Mouse (Mus musculus) forebrain, embryonic 15.5 days (tissue): ENCODE measurements at regions not wholly inside any gene's neighbourhood (a gene's known extent, or its start where the extent isn't known, plus 50 kb on each side); places are given as distances from the start of the nearest gene placed in this dataset.

ENCODE experiments used
- ATAC-seq: fragments of 200-750 bp; cut with Nextera tagmentation; replicated peaks from 2 replicates; pipeline ENCODE4 v1.8.0; 2017; ENCODE audit warnings: mild to moderate bottlenecking, moderate TSS enrichment, moderate library complexity
- H3K27ac ChIP-seq: fragments of 300-500 bp; sonication (generic); replicated peaks from 2 replicates; pipeline ENCODE4 v1.5.1; 2015; ENCODE audit warnings: mild to moderate bottlenecking, inconsistent platforms
- H3K27me3 ChIP-seq: fragments of 300-500 bp; sonication (generic); 2 replicates; pipeline ENCODE4 v1.6.1; 2015; ENCODE audit warnings: inconsistent platforms
- H3K36me3 ChIP-seq: fragments of 300-500 bp; sonication (generic); 2 replicates; pipeline ENCODE4 v1.6.1; 2015; ENCODE audit warnings: mild to moderate bottlenecking, inconsistent platforms
- H3K4me1 ChIP-seq: fragments of 300-500 bp; sonication (generic); 2 replicates; pipeline ENCODE4 v1.6.1; 2015; ENCODE audit warnings: inconsistent platforms
- H3K4me2 ChIP-seq: fragments of 300-500 bp; sonication (generic); replicated peaks from 2 replicates; pipeline ENCODE4 v1.6.1; 2015; ENCODE audit warnings: mild to moderate bottlenecking, inconsistent platforms
- H3K4me3 ChIP-seq: fragments of 300-500 bp; sonication (generic); 2 replicates; pipeline ENCODE4 v1.5.1; 2015; ENCODE audit warnings: mild to moderate bottlenecking, inconsistent platforms
- H3K9ac ChIP-seq: fragments of 300-500 bp; sonication (generic); replicated peaks from 2 replicates; pipeline ENCODE4 v1.6.1; 2015; ENCODE audit warnings: mild to moderate bottlenecking, inconsistent platforms
- H3K9me3 ChIP-seq: fragments of 300-500 bp; sonication (generic); 2 replicates; pipeline ENCODE4 v1.6.1; 2016; ENCODE audit warnings: inconsistent platforms
- WGBS: fragments of 180-500 bp; shearing (Covaris S2); methylation state at CpG from one replicate; pipeline ENCODE4 v1.1.7; 2015; ENCODE audit warnings: mixed read lengths; 5-methylcytosine and 5-hydroxymethylcytosine counted together

- 64% methylated on average over 6 of the region's 6 CpGs for WGBS
- H3K9ac ChIP-seq: no peak overlapping the region
Measured at GRCm38 (mm10) chr1:186425421-186425820, 280.4 kb downstream of the Tgfb2 start.

DNA sequence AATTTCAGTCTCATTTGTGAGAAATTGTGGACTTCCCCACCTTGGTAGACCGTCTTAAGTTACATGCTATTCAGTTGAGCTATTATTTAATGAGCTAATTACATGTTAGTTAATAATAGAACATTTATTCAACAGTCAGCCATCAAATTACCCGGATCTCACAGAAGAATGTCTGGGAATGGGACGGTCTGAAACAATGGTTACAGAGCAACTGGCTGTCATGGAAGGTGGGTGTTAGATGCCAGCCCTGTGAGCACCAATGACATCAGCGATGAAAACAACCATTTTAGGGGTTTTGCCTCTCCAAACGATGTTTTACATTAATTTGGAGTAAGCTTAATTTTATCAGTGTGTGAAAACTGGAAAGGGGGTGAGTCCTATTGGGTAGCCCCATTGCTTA lies 281.7 kb downstream of the Tgfb2 start:
- 0 out of 2 replicates have a peak, but pooled peaks cover 3% of the 10 kb centered on the region for H3K4me1 ChIP-seq
- no peak overlapping the region for H3K4me3 ChIP-seq
- WGBS: 40% methylated on average over 5 of the region's 5 CpGs
- no peaks in the 10 kb centered on the region for H3K36me3 ChIP-seq
- H3K9me3 ChIP-seq: no peaks in the 10 kb centered on the region
- no peak overlapping the region for H3K4me2 ChIP-seq
- no peak overlapping the region for H3K27ac ChIP-seq
- H3K27me3 ChIP-seq: no peaks in the 10 kb centered on the region
- no peak overlapping the region for H3K9ac ChIP-seq
- ATAC-seq: no peak; the same call in 1 of the 2 replicates

More at GRCm38 (mm10) chr1:186425421-186425820, 280.4 kb downstream of the Tgfb2 start:
- Histone ChIP-seq H3K36me3 (no peaks in the 10 kb centered on the region), H3K27ac (no peak overlapping the region), H3K4me1 (0 out of 2 replicates have a peak, but pooled peaks cover 3% of the 10 kb centered on the region), H3K4me3 (no peak overlapping the region), H3K27me3 (no peaks in the 10 kb centered on the region), H3K4me2 (no peak overlapping the region), H3K9me3 (no peaks in the 10 kb centered on the region)
- ATAC-seq: no peak

GRCm38 (mm10) chr1:186417101-186417500 lies 288.7 kb downstream of the Tgfb2 start:
- Histone ChIP-seq H3K4me2 (no peak overlapping the region), H3K9me3 (no peaks in the 10 kb centered on the region), H3K4me1 (no peaks in the 10 kb centered on the region), H3K27ac (no peak overlapping the region), H3K4me3 (no peak overlapping the region), H3K9ac (no peak overlapping the region), H3K27me3 (no peaks in the 10 kb centered on the region), H3K36me3 (no peaks in the 10 kb centered on the region)
- no peak for ATAC-seq
- WGBS: 58% methylated on average over 1 of the region's 1 CpGs

DNA sequence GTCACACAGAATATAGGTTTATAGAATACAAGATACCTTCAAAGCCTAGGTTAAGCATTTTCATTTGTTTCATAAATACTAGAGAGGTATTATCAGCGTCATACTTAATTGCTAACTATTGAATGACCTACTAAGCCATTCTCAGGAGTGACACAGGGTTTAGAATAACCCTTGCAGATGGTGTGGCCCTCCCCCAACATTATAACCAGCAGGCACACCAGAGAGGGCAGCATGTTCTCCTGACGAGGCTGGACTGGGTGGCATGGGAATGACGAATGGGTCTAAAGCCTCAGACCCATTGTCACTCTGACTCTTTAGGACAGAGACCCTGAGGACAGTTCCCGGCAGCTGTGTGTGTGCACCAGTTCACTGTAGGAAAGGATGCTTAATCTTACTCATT lies 290.5 kb downstream of the Tgfb2 start:
- Histone ChIP-seq H3K4me1 (no peaks in the 10 kb centered on the region), H3K4me3 (no peak overlapping the region), H3K36me3 (no peaks in the 10 kb centered on the region), H3K27me3 (no peaks in the 10 kb centered on the region), H3K9me3 (no peaks in the 10 kb centered on the region), H3K4me2 (no peak overlapping the region), H3K9ac (no peak overlapping the region), H3K27ac (no peak overlapping the region)
- 79% methylated on average over 4 of the region's 4 CpGs for WGBS
- ATAC-seq: no peak

DNA sequence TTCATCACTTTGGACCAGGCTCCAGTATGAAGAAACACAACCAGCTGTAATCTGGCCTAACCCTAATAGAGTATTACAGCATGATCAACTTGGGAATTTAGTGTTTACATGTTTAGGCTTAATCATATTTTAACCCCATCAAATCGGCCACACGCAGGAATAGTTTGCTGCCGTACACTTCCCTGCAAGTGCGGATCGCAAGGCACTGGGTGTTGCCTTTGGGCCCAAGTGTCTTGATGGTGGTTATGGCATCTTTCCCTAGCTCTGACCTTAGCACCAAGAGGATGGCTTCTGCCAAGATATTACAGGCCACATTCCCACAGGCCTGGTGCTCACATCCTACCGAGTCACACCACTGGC lies 291.9 kb downstream of the Tgfb2 start:
- Histone ChIP-seq H3K4me2 (no peak overlapping the region), H3K27ac (no peak overlapping the region), H3K27me3 (no peaks in the 10 kb centered on the region), H3K4me1 (peaks cover 14% of the 10 kb centered on the region), H3K9ac (no peak overlapping the region), H3K36me3 (no peaks in the 10 kb centered on the region), H3K4me3 (no peak overlapping the region), H3K9me3 (no peaks in the 10 kb centered on the region)
- ATAC-seq: no peak
- 95% methylated on average over 6 of the region's 6 CpGs for WGBS

- no peak overlapping the region for H3K27ac ChIP-seq
- H3K4me1 ChIP-seq: peaks cover 16% of the 10 kb centered on the region
- no peak overlapping the region for H3K9ac ChIP-seq
- WGBS: 84% methylated on average over 21 of the region's 21 CpGs
- no peaks in the 10 kb centered on the region for H3K36me3 ChIP-seq
- ATAC-seq: no peak
- H3K4me2 ChIP-seq: no peak overlapping the region
- H3K27me3 ChIP-seq: no peaks in the 10 kb centered on the region
- no peak overlapping the region for H3K4me3 ChIP-seq
- no peaks in the 10 kb centered on the region for H3K9me3 ChIP-seq
Measured at GRCm38 (mm10) chr1:186413064-186413885, 292.5 kb downstream of the Tgfb2 start.

DNA sequence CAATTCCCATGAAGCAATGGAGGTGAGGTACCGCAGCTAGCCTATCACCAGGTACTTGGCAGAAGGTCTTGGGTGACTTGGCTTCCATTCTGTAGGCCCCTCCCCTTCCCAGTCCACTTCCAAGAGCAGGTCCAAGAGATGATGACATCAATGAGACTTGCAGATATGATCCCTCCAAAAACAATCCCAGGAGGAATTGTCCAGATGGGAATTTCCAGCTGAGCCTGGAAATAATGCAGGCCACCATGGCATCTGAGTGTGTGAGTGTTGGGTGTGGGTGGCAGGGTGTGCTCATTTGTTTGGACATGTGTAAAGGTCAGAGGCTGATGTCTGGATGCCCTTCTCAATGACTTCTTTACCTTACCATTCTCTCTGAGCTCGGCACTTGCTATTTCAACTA lies 293.5 kb downstream of the Tgfb2 start:
- 96% methylated on average over 2 of the region's 2 CpGs for WGBS
- Histone ChIP-seq H3K4me1 (peaks cover 16% of the 10 kb centered on the region), H3K4me3 (no peak overlapping the region), H3K27ac (no peak overlapping the region), H3K27me3 (no peaks in the 10 kb centered on the region), H3K9ac (no peak overlapping the region), H3K9me3 (no peaks in the 10 kb centered on the region), H3K4me2 (no peak overlapping the region), H3K36me3 (no peaks in the 10 kb centered on the region)
- no peak for ATAC-seq

- peak overlapping the region; percentile 29 for H3K9ac ChIP-seq
- H3K4me3 ChIP-seq: peak overlapping the region; percentile 18
- peak overlapping the region; percentile 40 for H3K4me2 ChIP-seq
- no peaks in the 10 kb centered on the region for H3K36me3 ChIP-seq
- no peaks in the 10 kb centered on the region for H3K9me3 ChIP-seq
- no peak for ATAC-seq
- no peak overlapping the region for H3K27ac ChIP-seq
- H3K27me3 ChIP-seq: no peaks in the 10 kb centered on the region
- WGBS: 9% methylated on average over 10 of the region's 10 CpGs
- H3K4me1 ChIP-seq: peaks cover 16% of the 10 kb centered on the region
Measured at GRCm38 (mm10) chr1:186408986-186409441, 291.9 kb upstream of the Lyplal1 start.

GRCm38 (mm10) chr1:186407656-186408055 lies 290.5 kb upstream of the Lyplal1 start:
- no peak for ATAC-seq
- Histone ChIP-seq H3K4me1 (peaks cover 16% of the 10 kb centered on the region), H3K4me2 (no peak overlapping the region), H3K4me3 (no peak overlapping the region), H3K9me3 (no peaks in the 10 kb centered on the region), H3K36me3 (no peaks in the 10 kb centered on the region), H3K27ac (no peak overlapping the region), H3K9ac (no peak overlapping the region), H3K27me3 (no peaks in the 10 kb centered on the region)
- WGBS: 54% methylated on average over 8 of the region's 8 CpGs

- WGBS: 88% methylated on average over 5 of the region's 5 CpGs
- H3K4me3 ChIP-seq: no peak overlapping the region
- no peaks in the 10 kb centered on the region for H3K27me3 ChIP-seq
- no peak overlapping the region for H3K27ac ChIP-seq
- no peak overlapping the region for H3K4me2 ChIP-seq
- no peak overlapping the region for H3K9ac ChIP-seq
- no peak for ATAC-seq
- no peaks in the 10 kb centered on the region for H3K36me3 ChIP-seq
- H3K4me1 ChIP-seq: peaks cover 16% of the 10 kb centered on the region
- H3K9me3 ChIP-seq: no peaks in the 10 kb centered on the region
Measured at GRCm38 (mm10) chr1:186405693-186406092, 288.6 kb upstream of the Lyplal1 start.

DNA sequence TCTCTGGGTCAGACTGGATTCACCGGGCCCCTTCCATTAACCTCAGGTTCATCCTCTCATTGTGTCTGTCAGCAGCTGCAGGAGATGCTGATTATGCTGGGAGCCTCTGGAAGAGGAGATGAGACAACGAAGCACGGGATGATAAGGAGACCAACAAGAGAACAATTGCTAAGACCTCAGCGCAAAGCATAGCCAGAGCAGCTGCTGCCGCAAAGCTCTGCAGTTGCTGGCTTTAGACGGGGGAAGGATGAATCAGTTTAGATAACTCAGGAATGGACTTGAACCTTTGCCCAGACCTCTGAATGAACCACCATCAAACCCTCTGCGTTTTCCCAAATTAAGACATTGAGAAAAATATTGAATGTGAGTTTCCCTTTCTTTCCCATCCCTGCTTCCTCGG lies 282.7 kb upstream of the Lyplal1 start:
- WGBS: 40% methylated on average over 8 of the region's 8 CpGs
- H3K27ac ChIP-seq: no peak overlapping the region
- ATAC-seq: no peak
- no peaks in the 10 kb centered on the region for H3K9me3 ChIP-seq
- H3K4me1 ChIP-seq: peaks cover 4% of the 10 kb centered on the region; the same call in 1 of the 2 replicates
- no peaks in the 10 kb centered on the region for H3K27me3 ChIP-seq
- no peak overlapping the region for H3K9ac ChIP-seq
- no peak overlapping the region for H3K4me2 ChIP-seq
- H3K4me3 ChIP-seq: no peak overlapping the region
- H3K36me3 ChIP-seq: no peaks in the 10 kb centered on the region

GRCm38 (mm10) chr1:186393005-186393404 lies 275.9 kb upstream of the Lyplal1 start:
- no peaks in the 10 kb centered on the region for H3K27me3 ChIP-seq
- no peak overlapping the region for H3K27ac ChIP-seq
- ATAC-seq: no peak
- no peaks in the 10 kb centered on the region for H3K36me3 ChIP-seq
- 57% methylated on average over 5 of the region's 5 CpGs for WGBS
- H3K9me3 ChIP-seq: no peaks in the 10 kb centered on the region
- H3K4me2 ChIP-seq: no peak overlapping the region
- no peak overlapping the region for H3K9ac ChIP-seq
- H3K4me1 ChIP-seq: no peaks in the 10 kb centered on the region
- no peak overlapping the region for H3K4me3 ChIP-seq

- H3K36me3 ChIP-seq: no peaks in the 10 kb centered on the region
- no peak for ATAC-seq
- 72% methylated on average over 4 of the region's 4 CpGs for WGBS
Measured at GRCm38 (mm10) chr1:186384440-186384839, 267.3 kb upstream of the Lyplal1 start.

More at GRCm38 (mm10) chr1:186384440-186384839, 267.3 kb upstream of the Lyplal1 start:
- H3K9me3 ChIP-seq: no peaks in the 10 kb centered on the region
- H3K27me3 ChIP-seq: no peaks in the 10 kb centered on the region
- H3K9ac ChIP-seq: no peak overlapping the region
- H3K27ac ChIP-seq: no peak overlapping the region
- H3K4me3 ChIP-seq: no peak overlapping the region
- H3K4me2 ChIP-seq: no peak overlapping the region
- no peaks in the 10 kb centered on the region for H3K4me1 ChIP-seq
